Mouse (Mus musculus) ES-E14 (cell line): ENCODE results near the gene Nsg2.

Experiments
- CHD2 ChIP-seq: IDR thresholded peaks from 2 replicates; pipeline ENCODE4 v1.6.1; 2014; ENCODE audit warnings: mild to moderate bottlenecking, low read depth, low read length, inconsistent platforms
- HCFC1 ChIP-seq: IDR thresholded peaks from 2 replicates; pipeline ENCODE4 v1.6.1; 2012; ENCODE audit warnings: low read length, inconsistent platforms, borderline replicate concordance; ENCODE audit not compliant: insufficient read depth
- ZC3H11A ChIP-seq: IDR thresholded peaks from 2 replicates; pipeline ENCODE4 v1.6.1; 2012; ENCODE audit warnings: low read depth, mild to moderate bottlenecking, inconsistent platforms, low read length, borderline replicate concordance

GRCm38 (mm10) chr11:32061874-32062273 is 61.6 kb downstream of the Nsg2 start:
- TF ChIP-seq HCFC1 (no peak), ZC3H11A (no peak), CHD2 (no peak)
